Mouse (Mus musculus) forebrain, embryonic 15.5 days (tissue): ENCODE data around the gene Hivep1. TPM values are rescaled to one million over a fixed set of nuclear protein-coding genes. Genes with fewer than 3 reads are reported as not detected.
A peak's percentile ranks its signal among the peaks of the same experiment; 100 is the strongest.

Experiments used
- ATAC-seq: fragments of 200-750 bp; cut with Nextera tagmentation; replicated peaks from 2 replicates; pipeline ENCODE4 v1.8.0; 2017; ENCODE audit warnings: mild to moderate bottlenecking, moderate TSS enrichment, moderate library complexity
- H3K27ac ChIP-seq: fragments of 300-500 bp; sonication (generic); replicated peaks from 2 replicates; pipeline ENCODE4 v1.5.1; 2015; ENCODE audit warnings: mild to moderate bottlenecking, inconsistent platforms
- H3K27me3 ChIP-seq: fragments of 300-500 bp; sonication (generic); 2 replicates; pipeline ENCODE4 v1.6.1; 2015; ENCODE audit warnings: inconsistent platforms
- H3K36me3 ChIP-seq: fragments of 300-500 bp; sonication (generic); 2 replicates; pipeline ENCODE4 v1.6.1; 2015; ENCODE audit warnings: mild to moderate bottlenecking, inconsistent platforms
- H3K4me1 ChIP-seq: fragments of 300-500 bp; sonication (generic); 2 replicates; pipeline ENCODE4 v1.6.1; 2015; ENCODE audit warnings: inconsistent platforms
- H3K4me2 ChIP-seq: fragments of 300-500 bp; sonication (generic); replicated peaks from 2 replicates; pipeline ENCODE4 v1.6.1; 2015; ENCODE audit warnings: mild to moderate bottlenecking, inconsistent platforms
- H3K4me3 ChIP-seq: fragments of 300-500 bp; sonication (generic); 2 replicates; pipeline ENCODE4 v1.5.1; 2015; ENCODE audit warnings: mild to moderate bottlenecking, inconsistent platforms
- H3K9ac ChIP-seq: fragments of 300-500 bp; sonication (generic); replicated peaks from 2 replicates; pipeline ENCODE4 v1.6.1; 2015; ENCODE audit warnings: mild to moderate bottlenecking, inconsistent platforms
- H3K9me3 ChIP-seq: fragments of 300-500 bp; sonication (generic); 2 replicates; pipeline ENCODE4 v1.6.1; 2016; ENCODE audit warnings: inconsistent platforms
- WGBS: fragments of 180-500 bp; shearing (Covaris S2); methylation state at CpG from one replicate; pipeline ENCODE4 v1.1.7; 2015; ENCODE audit warnings: mixed read lengths; 5-methylcytosine and 5-hydroxymethylcytosine counted together
- polyA plus RNA-seq: library from polyadenylated mRNA; unstranded; fragments of >200 nt; fragmentation: Nextera tagmentation; extraction: Ambion mirVana; gene quantifications from 2 replicates; pipeline ENCODE4 v1.2.1, GENCODE M21; 2015

Hivep1 gene
- 17.7 and 21.9 TPM in 2 replicates for polyA plus RNA-seq

DNA sequence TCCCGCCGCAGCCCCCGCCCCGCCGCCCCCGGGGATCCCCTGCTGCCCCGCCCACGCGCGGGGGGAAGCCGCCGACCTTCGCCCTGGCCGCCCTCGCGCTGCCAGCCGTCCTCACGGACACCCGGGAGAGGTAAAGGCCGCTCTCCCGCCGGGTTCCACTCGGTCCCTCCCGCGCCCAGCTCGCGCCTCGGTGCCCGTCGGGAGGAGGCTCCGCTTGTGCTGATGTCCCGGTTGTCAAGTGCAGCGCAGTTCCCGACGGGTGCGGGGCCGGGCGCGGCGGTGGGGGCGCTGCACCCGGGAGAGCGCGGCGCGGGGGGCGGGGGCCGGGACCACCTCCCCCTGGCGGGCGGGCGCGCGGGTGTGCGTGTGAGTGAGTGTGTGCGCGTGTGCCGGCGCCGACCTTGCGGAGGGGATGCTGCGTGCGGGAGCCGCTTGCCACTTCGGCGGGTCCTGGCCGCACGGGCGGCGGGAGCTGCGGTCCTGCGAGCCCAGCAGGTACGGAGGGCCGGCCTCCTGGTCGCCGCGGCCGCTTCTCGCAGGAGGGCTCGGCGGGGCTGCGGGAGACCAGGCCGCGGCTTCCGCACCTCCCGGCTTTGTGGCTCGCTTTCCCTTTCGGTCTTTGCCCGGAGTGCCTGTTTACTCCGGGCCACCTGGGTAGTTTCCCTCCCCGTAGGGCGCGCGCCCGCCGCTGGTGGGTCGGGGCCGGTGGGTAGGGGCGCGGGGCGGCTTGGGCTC, at the start of gene Hivep1:
Hivep1 (plus strand) TSS at position 61 of the 735 bp plus-strand sequence.
- Histone ChIP-seq H3K27me3 (no peaks in the 10 kb centered on the region), H3K36me3 (peaks cover 9% of the 10 kb centered on the region), H3K27ac (peak within 1 kb of the TSS; percentile 95), H3K4me1 (peaks cover 44% of the 10 kb centered on the region), H3K4me2 (peak within 1 kb of the TSS; percentile 83), H3K4me3 (peak within 1 kb of the TSS; percentile 66), H3K9ac (peak within 1 kb of the TSS; percentile 83), H3K9me3 (no peaks in the 10 kb centered on the region)
- ATAC-seq, result peak; percentile 75
- WGBS, result 0% methylated on average over 81 of the region's 100 CpGs

DNA sequence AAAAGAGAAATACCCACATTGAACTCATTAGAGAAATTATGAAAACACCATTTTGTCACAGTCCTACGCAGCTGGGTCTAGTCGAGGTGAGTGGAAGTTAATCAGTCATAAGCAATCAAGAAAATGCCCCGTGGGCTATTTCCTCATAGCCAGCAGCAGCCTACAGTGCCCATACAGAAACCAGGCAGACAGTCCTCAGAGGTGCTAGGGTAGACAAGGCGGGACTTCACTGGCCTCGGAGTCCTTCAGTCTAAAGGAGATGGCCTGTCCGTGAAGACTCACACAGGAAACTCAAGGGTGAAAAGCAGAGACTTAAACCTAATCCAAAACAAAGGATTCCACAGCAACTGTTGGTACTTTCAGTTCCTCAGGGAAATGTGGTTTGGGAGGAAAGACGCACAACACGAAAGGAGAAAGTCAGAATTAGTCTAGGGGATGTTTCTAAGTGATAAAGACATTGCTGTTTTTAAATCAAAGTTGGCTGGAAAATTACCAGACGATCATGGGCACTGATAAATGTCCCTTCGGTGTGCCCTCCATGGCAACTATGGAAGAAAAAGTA, 36.3 kb upstream of the Hivep1 start:
- no peak overlapping the region for H3K4me3 ChIP-seq
- H3K27me3 ChIP-seq, result no peaks in the 10 kb centered on the region
- no peak overlapping the region for H3K27ac ChIP-seq
- no peak overlapping the region for H3K9ac ChIP-seq
- no peak for ATAC-seq
- H3K9me3 ChIP-seq, result no peaks in the 10 kb centered on the region
- H3K4me2 ChIP-seq, result no peak overlapping the region
- no peaks in the 10 kb centered on the region for H3K36me3 ChIP-seq
- no peaks in the 10 kb centered on the region for H3K4me1 ChIP-seq
- 68% methylated on average over 10 of the region's 10 CpGs for WGBS

DNA sequence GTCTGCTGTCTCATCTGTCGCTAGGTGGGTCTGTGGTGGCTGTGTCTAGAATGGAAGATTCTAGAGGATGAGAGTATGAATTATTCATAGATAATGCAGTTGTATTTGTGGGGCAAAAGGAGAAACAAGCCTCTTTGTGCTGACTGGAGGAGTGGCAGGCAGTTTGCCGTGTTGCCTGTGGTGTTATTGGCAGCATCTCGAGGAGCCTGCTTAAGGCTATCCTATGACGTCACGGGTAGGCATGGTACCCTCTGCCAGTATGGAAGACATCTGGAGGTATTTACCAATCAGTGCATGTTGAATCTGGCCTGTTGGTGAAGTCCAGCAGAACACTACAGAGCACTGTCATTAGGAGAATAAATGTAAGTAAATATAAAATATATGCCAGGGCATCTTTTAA, 35.6 kb upstream of the Hivep1 start:
- Histone ChIP-seq H3K9me3 (no peaks in the 10 kb centered on the region), H3K4me3 (no peak overlapping the region), H3K27ac (no peak overlapping the region), H3K9ac (no peak overlapping the region), H3K4me1 (no peaks in the 10 kb centered on the region), H3K4me2 (no peak overlapping the region), H3K27me3 (no peaks in the 10 kb centered on the region), H3K36me3 (no peaks in the 10 kb centered on the region)
- no peak for ATAC-seq
- 55% methylated on average over 5 of the region's 5 CpGs for WGBS

DNA sequence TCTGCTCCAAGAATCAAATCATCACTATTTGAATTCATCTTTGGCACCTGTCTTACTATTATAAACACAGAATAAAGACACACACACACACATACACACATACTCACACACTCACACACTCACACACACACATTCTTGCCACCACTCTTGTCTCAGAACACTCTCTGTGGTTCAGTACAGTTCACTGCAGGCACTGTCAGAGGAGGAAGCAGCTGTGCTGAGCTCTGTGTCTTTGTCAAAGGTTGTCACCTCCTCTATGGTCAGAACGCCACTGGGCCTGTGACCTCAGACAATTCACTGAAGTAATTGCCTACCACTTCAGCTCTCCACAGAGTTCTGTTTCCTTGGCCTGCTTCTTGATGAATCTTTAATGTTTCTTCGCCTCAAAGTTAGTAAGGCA, 33.5 kb upstream of the Hivep1 start:
- ATAC-seq, result no peak
- Histone ChIP-seq H3K4me2 (no peak overlapping the region), H3K27ac (no peak overlapping the region), H3K4me3 (no peak overlapping the region), H3K9me3 (no peaks in the 10 kb centered on the region), H3K36me3 (no peaks in the 10 kb centered on the region), H3K4me1 (no peaks in the 10 kb centered on the region), H3K9ac (no peak overlapping the region), H3K27me3 (no peaks in the 10 kb centered on the region)
- 72% methylated on average over 2 of the region's 2 CpGs for WGBS

DNA sequence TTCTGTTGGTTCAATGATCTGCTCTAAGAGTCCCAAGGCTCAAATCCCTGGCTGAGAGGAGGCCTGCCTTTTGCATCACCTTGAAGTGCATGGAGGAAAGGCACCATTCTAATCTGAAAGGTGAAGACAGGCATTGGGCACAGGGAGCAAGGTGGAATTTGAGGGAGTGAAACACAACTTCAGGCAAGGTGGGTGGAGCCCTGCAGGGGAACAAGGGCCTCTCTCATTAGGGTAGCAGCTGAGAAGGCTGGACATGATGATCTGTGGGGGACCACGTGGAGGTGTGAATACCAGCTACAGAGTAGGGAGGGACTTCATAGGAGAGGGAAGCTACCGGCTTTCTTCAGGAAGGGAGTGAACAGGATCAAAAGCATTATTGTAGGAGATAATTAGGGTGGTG, 10.6 kb upstream of the Hivep1 start:
- ATAC-seq, result no peak
- 18% methylated on average over 2 of the region's 2 CpGs for WGBS

DNA sequence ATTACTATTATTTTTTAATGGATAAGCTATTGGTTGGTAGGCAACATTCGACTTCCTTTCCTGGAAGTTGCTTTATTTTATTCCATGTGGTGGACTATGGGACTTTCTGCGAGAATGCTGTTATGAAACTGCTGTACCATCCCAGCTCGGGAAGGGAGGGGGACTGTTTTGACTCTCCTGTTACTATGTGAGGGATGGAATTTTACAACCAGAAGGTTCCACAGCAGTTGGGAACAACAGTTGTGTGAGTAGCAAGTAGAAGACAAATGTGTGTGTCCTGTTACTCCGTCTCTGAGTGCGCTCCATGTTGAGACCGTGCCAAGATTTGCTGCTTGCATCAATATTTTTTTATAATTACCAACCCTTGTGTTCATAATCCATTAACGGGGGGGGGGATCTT, 8.4 kb upstream of the Hivep1 start:
- no peak for ATAC-seq
- Histone ChIP-seq H3K9ac (no peak overlapping the region), H3K4me2 (no peak overlapping the region), H3K36me3 (no peaks in the 10 kb centered on the region), H3K27me3 (no peaks in the 10 kb centered on the region), H3K4me1 (no peaks in the 10 kb centered on the region), H3K9me3 (no peaks in the 10 kb centered on the region), H3K4me3 (no peak overlapping the region), H3K27ac (no peak overlapping the region)
- WGBS, result 86% methylated on average over 7 of the region's 7 CpGs

More for the DNA sequence above, 10.6 kb upstream of the Hivep1 start:
- Histone ChIP-seq H3K4me3 (no peak overlapping the region), H3K27ac (no peak overlapping the region), H3K9me3 (no peaks in the 10 kb centered on the region), H3K4me2 (no peak overlapping the region), H3K36me3 (no peaks in the 10 kb centered on the region), H3K9ac (no peak overlapping the region), H3K4me1 (no peaks in the 10 kb centered on the region), H3K27me3 (no peaks in the 10 kb centered on the region)

DNA sequence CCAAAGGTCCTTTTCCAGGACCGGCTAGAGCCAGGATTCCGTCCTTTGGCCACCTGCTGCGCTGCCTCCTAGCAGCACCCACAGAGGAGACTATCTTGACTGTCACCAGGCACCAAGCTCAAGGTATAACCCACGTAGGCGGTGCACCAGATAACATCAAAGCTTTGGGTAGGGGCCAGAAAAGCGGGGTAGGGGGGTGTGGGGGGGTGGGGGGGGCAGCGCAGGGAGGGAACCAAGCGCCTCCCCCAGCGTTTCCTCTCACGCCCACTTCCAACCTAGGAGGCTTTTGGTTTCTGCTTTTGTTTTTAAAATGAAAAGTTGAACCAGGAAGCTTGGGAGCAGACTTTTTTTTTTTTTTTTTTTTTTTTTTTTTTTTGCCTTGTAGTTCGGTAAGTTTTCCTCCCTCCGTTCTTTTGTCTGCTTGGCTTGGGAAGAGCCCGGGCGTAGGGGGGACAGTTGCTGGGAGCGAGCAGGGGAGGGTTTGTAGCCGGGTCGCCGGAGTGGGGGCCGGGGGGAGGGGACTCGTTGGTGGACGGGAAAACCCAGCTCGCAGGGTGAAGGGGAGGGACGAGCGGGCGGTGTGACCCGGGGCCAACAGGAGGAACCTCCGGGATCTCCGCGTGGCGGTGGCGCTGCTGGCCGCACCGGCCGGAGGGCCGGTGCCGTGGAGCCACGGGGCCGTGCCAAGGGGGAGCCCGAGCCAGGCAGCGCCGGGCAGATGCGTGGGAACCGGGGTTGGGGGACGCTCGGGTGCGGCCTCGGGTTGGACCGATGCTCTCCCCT, 2.6 kb upstream of the Hivep1 start:
- H3K4me3 ChIP-seq, result peak overlapping the region; percentile 66
- H3K27ac ChIP-seq, result peak overlapping the region; percentile 70
- no peak for ATAC-seq
- under 1% methylated on average over 48 of the region's 48 CpGs for WGBS
- H3K9me3 ChIP-seq, result no peaks in the 10 kb centered on the region
- peaks cover 33% of the 10 kb centered on the region for H3K4me1 ChIP-seq
- H3K27me3 ChIP-seq, result no peaks in the 10 kb centered on the region
- peak overlapping the region; percentile 83 for H3K4me2 ChIP-seq
- H3K9ac ChIP-seq, result peak overlapping the region; percentile 69
- H3K36me3 ChIP-seq, result no peaks in the 10 kb centered on the region

DNA sequence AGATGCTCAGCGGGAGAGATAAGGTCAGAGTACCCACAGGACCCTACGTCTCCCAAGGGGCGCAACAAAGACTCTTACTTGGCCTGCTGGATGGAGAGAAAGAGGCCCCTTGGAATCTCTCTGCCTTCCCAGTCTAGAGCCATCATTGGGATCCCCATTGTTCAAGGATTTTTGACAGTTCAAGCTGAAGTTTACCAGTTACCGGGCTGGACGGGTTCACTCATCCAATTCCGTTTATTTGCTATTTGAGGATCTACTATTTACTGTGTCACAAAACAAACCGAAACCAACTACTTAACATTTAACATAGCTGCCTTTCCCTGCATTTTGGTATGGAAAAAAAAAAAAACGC, 2.1 kb upstream of the Hivep1 start:
- Histone ChIP-seq H3K4me2 (peak overlapping the region; percentile 83), H3K27me3 (no peaks in the 10 kb centered on the region), H3K4me1 (peaks cover 36% of the 10 kb centered on the region), H3K9me3 (no peaks in the 10 kb centered on the region), H3K36me3 (no peaks in the 10 kb centered on the region), H3K4me3 (peak overlapping the region; percentile 66), H3K27ac (peak overlapping the region; percentile 70), H3K9ac (peak overlapping the region; percentile 69)
- no peak for ATAC-seq
- WGBS, result under 1% methylated on average over 8 of the region's 8 CpGs

DNA sequence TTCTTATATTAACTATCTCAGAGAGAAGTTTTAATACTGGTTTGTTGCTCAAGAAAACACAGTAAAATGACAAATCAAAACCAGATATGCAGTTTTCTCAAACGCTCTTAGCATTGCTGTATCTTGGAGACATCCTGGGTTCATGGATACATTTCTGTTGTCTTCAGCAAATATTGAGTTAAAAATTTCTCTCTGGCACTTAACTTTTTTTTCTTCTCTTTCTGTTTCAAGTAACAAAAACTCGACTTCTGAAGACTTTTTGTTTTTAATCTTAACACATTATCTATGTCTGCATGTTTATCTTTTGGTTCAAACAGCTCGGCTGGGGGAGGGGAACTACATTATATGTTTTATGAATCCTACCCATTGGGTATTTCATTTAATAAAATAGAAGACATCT, 1.7 kb upstream of the Hivep1 start:
- no peak overlapping the region for H3K27ac ChIP-seq
- H3K4me1 ChIP-seq, result peaks cover 40% of the 10 kb centered on the region
- H3K4me2 ChIP-seq, result peak overlapping the region; percentile 83
- 9% methylated on average over 3 of the region's 3 CpGs for WGBS
- H3K9me3 ChIP-seq, result no peaks in the 10 kb centered on the region
- H3K9ac ChIP-seq, result no peak overlapping the region
- no peaks in the 10 kb centered on the region for H3K27me3 ChIP-seq
- no peak for ATAC-seq
- peak overlapping the region; percentile 66 for H3K4me3 ChIP-seq
- H3K36me3 ChIP-seq, result no peaks in the 10 kb centered on the region

DNA sequence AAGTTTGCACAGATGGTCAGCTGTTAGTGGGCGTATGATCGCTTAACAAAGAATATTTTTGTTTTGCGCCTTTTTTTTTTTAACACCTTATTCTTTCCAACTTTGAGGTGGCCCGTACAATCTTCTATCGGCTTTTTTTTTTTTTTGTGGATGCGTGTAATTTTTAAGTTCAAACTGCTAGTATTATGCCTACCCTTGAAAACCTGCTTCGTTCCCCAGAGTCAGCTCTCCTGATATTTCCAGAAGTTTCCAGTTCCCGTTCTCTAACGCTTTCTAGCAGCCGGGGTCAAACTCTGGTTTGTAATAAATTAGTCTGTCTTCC, 980 bp upstream of the Hivep1 start:
- 2% methylated on average over 10 of the region's 10 CpGs for WGBS
- H3K4me3 ChIP-seq, result peak overlapping the region; percentile 66
- no peak for ATAC-seq

DNA sequence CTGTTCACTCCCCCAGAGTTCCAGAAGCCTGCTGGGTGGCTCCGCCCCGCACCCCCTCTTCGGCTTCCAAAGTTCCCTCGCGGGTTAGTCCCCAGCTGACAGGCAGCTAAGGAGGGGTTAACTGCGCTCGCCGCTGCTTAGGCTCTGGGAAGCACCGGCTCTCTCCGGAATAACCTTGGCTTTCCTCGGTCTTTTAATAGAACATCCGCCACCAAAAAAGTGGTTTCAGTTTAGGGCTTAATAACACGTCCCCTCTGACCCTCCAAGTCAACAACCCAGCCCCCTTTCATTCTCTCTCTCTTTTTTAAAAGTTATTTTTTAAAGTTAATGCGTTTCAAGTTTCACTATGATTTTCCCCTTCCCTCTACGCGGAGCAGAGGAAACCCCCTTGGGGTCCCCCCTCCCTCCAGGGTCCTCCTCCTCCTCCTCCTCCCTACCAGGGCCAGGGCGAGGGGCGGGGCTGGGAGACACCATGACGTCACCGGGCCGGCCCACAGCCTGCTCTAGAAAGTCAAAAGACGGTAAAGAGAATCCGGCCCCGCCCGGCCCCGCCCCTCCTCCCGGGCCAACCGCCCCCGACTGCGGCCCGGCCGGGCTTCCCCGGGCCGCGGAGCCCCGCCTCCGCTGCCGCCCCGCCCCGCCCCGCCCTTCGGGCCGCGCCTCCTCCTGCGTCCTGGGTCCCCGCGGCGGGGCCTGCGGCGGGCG, 467 bp upstream of the Hivep1 start:
- peak; percentile 86 for ATAC-seq
- Histone ChIP-seq H3K27me3 (no peaks in the 10 kb centered on the region), H3K4me1 (peaks cover 44% of the 10 kb centered on the region), H3K4me3 (peak overlapping the region; percentile 66), H3K27ac (peak overlapping the region; percentile 95), H3K36me3 (peaks cover 2% of the 10 kb centered on the region; the same call in 1 of the 2 replicates), H3K4me2 (peak overlapping the region; percentile 83), H3K9ac (peak overlapping the region; percentile 83), H3K9me3 (no peaks in the 10 kb centered on the region)
- 2% methylated on average over 25 of the region's 51 CpGs for WGBS

More for the DNA sequence above, 980 bp upstream of the Hivep1 start:
- no peaks in the 10 kb centered on the region for H3K27me3 ChIP-seq
- no peaks in the 10 kb centered on the region for H3K9me3 ChIP-seq
- H3K4me2 ChIP-seq, result peak overlapping the region; percentile 83
- H3K36me3 ChIP-seq, result no peaks in the 10 kb centered on the region
- H3K9ac ChIP-seq, result peak overlapping the region; percentile 18; the same call in 1 of the 2 replicates
- H3K4me1 ChIP-seq, result peaks cover 44% of the 10 kb centered on the region
- H3K27ac ChIP-seq, result peak overlapping the region; percentile 95
